Mouse (Mus musculus) embryonic facial prominence, embryonic 11.5 days (tissue): ENCODE measurements around the gene Chgb. TPM values are rescaled to one million over a fixed set of nuclear protein-coding genes. Genes with fewer than 3 reads are reported as not detected.
A peak's percentile ranks its signal among the peaks of the same experiment; 100 is the strongest.

Experiments used
- ATAC-seq: fragments of 200-750 bp; cut with Nextera tagmentation; replicated peaks from 2 replicates; pipeline ENCODE4 v1.8.0; 2017; ENCODE audit warnings: low read depth; ENCODE audit not compliant: insufficient number of reproducible peaks, low FRiP score, low TSS enrichment
- DNase-seq: peaks from one replicate; pipeline ENCODE4 v3.0.0-alpha.2; 2015; ENCODE audit warnings: low spot score
- H3K27ac ChIP-seq: fragments of 300-500 bp; sonication (generic); replicated peaks from 2 replicates; pipeline ENCODE4 v1.5.1; 2014; ENCODE audit warnings: mild to moderate bottlenecking, low read depth, low read length, control low read depth
- H3K27me3 ChIP-seq: fragments of 300-500 bp; sonication (generic); 2 replicates; pipeline ENCODE4 v1.6.1; 2014; ENCODE audit warnings: mild to moderate bottlenecking, low read length, moderate library complexity, mixed read lengths; ENCODE audit not compliant: control insufficient read depth, insufficient read depth
- H3K36me3 ChIP-seq: fragments of 300-500 bp; sonication (generic); replicated peaks from 2 replicates; pipeline ENCODE4 v1.6.1; 2014; ENCODE audit warnings: low read depth, mild to moderate bottlenecking, low read length, moderate library complexity, mixed read lengths; ENCODE audit not compliant: control insufficient read depth, insufficient read depth
- H3K4me1 ChIP-seq: fragments of 300-500 bp; sonication (generic); 2 replicates; pipeline ENCODE4 v1.6.1; 2014; ENCODE audit warnings: low read length, mixed read lengths; ENCODE audit not compliant: control insufficient read depth, insufficient read depth
- H3K4me2 ChIP-seq: fragments of 300-500 bp; sonication (generic); 2 replicates; pipeline ENCODE4 v1.6.1; 2014; ENCODE audit warnings: low read depth, mild to moderate bottlenecking, control low read depth, low read length, moderate library complexity
- H3K4me3 ChIP-seq: fragments of 300-500 bp; sonication (generic); 2 replicates; pipeline ENCODE4 v1.5.1; 2014; ENCODE audit warnings: low read depth, low read length, control low read depth
- H3K9ac ChIP-seq: fragments of 300-500 bp; sonication (generic); replicated peaks from 2 replicates; pipeline ENCODE4 v1.6.1; 2014; ENCODE audit warnings: mild to moderate bottlenecking, control low read depth, low read length
- H3K9me3 ChIP-seq: fragments of 300-500 bp; sonication (generic); replicated peaks from 2 replicates; pipeline ENCODE4 v1.6.1; 2016; ENCODE audit warnings: mild to moderate bottlenecking, low read length, inconsistent platforms, mixed read lengths; ENCODE audit not compliant: control insufficient read depth
- WGBS: fragments of 180-500 bp; shearing (Covaris S2); extraction: QIAGEN DNeasy Blood & Tissue Kit; methylation state at CpG from one replicate; pipeline ENCODE4 v1.1.7; 2014; 5-methylcytosine and 5-hydroxymethylcytosine counted together
- polyA plus RNA-seq: library from polyadenylated mRNA; unstranded; fragments of >200 nt; fragmentation: Nextera tagmentation; extraction: Ambion mirVana; gene quantifications from 2 replicates; pipeline ENCODE4 v1.2.1, GENCODE M21; 2014

Chgb gene
- 3.5 and 4.4 TPM in 2 replicates for polyA plus RNA-seq

DNA sequence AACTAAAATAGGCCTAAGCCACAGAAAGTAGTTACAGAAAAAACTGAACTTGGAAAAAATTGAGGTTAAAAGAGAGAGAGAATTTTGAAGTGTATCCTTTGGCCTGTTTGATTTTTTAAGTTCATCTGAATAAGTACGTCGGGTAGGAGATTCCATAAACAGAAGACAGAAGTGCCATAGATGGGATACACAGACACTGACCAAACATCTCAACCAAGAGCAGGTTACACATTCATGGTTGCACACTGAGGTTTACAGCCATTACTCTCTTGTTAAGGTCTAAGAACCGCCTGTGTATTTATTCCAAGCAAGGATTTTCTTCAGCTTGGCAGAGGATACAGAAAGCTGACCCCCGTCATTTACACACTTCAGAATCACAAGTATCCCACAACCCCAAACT, at the start of gene Chgb:
TSS of gene Chgb (plus strand) at position 301 of the 400 bp plus-strand sequence.
- 6% methylated on average over 4 of the region's 4 CpGs for WGBS
- Histone ChIP-seq H3K4me1 (no peaks in the 10 kb centered on the region), H3K36me3 (no peaks in the 10 kb centered on the region), H3K4me3 (peak within 1 kb of the TSS; percentile 39), H3K9me3 (no peaks in the 10 kb centered on the region), H3K27ac (0 out of 2 replicates have a peak within 1 kb of the TSS, but pooled peaks have one; percentile 2), H3K9ac (no peak within 1 kb of the TSS), H3K27me3 (no peaks in the 10 kb centered on the region), H3K4me2 (peak within 1 kb of the TSS; percentile 86)
- DNase-seq (no peak), ATAC-seq (no peak)

DNA sequence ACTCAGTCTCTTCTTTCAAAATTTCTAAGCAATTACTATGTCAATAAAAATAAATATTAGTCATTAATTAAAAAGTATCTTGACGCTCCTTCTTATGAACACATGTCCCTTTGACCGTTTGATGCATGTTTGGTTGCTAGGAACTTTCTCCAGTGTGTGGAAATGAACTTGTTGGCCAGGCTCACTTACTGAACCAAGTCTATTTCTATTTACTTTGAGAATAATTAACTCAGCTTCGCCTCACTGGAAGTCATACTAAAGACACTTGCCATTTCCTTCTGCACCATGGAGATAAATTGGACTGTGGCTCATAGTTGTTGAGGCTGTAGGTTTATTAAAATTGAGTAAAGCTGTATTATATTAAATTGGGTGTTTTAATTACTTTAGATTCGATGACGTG, 48.1 kb upstream of the Chgb start:
- H3K4me1 ChIP-seq = no peaks in the 10 kb centered on the region
- no peak overlapping the region for H3K4me3 ChIP-seq
- no peak for ATAC-seq
- DNase-seq = no peak
- no peaks in the 10 kb centered on the region for H3K27me3 ChIP-seq
- WGBS = 88% methylated on average over 5 of the region's 5 CpGs
- H3K4me2 ChIP-seq = no peak overlapping the region
- no peaks in the 10 kb centered on the region for H3K36me3 ChIP-seq
- no peaks in the 10 kb centered on the region for H3K9me3 ChIP-seq
- no peak overlapping the region for H3K27ac ChIP-seq
- H3K9ac ChIP-seq = no peak overlapping the region

DNA sequence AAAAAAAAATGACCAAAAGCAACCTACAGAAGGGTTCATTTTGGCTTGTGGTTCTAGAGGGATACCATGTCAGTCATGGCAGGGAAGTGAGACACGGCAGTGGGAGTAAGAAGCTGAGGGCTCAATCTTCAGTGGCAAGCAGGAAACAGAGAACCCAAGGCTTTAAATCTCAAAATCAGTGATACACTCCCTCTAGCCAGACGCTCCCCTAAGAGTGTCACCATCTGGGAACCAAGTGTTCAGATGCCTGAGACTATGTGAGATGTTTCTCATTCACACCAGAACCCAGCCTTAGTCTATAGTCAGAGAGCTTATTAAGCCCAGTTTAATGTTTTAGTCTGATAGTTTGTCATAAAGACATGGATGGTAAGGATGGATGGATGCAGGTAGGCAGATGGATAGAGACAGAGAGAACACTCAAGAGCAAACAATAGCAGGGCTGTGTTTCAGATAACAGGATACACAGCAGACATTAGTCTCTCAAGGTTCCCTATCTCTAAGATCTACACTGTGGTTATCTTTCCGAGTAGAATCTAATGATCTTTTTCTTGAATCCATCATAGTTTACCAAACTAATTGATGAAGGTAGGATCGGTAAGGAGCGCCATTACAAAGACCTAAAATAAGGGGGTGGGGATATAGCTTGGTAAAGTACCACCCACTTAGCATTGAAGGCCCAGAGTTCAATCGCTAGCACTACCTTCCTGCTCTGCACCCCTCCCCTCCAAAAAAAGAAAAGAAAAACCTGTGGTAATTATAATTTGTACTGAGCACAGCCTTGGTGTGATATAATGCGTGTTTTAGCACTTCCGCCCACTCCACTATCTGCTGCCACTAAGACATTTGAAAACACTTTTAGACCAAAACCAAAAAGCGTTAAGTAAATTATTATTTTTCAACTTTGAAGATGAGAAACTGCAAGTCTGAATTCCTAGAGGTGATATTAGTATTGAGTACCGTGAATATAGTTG, 47.2 kb upstream of the Chgb start:
- H3K27ac ChIP-seq = no peak overlapping the region

DNA sequence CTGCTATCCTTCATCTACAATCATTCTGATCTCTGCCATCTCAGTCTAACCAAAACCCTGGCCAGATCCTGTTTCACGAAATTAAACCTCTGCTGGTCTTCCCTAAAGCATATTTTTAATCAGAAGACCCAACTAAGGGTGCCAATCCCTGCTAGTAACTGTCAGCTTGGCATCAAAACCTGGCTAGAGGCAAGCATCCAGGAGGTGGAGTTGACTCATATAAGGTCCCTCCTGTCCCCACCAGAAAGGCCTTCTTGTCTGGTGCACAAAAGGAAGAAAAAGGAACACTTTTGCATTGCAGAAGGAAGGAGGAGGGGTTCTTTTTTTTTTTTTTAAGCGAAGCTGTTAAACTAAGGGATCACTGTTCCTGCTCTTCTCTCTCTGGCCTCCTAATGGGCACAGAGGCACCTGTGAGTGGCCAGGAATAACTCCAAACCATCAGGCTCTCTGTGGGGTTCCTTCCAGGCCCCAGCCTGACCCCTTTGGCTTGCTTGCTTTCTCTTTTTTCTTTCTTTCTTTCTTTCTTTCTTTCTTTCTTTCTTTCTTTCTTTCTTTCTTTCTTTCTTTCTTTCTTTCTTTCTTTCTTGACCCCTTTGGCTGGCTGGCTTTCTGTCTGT, 42.2 kb upstream of the Chgb start:
- Histone ChIP-seq H3K27me3 (no peaks in the 10 kb centered on the region), H3K27ac (no peak overlapping the region), H3K36me3 (no peaks in the 10 kb centered on the region), H3K4me3 (no peak overlapping the region), H3K4me2 (no peak overlapping the region), H3K4me1 (no peaks in the 10 kb centered on the region), H3K9ac (no peak overlapping the region), H3K9me3 (no peaks in the 10 kb centered on the region)
- whole genome bisulfite sequencing = 45% methylated on average over 2 of the region's 2 CpGs
- ATAC-seq (no peak), DNase-seq (no peak)

More for the DNA sequence above, 47.2 kb upstream of the Chgb start:
- Histone ChIP-seq H3K36me3 (no peaks in the 10 kb centered on the region), H3K27me3 (no peaks in the 10 kb centered on the region), H3K4me3 (no peak overlapping the region), H3K9ac (no peak overlapping the region), H3K9me3 (no peaks in the 10 kb centered on the region), H3K4me1 (no peaks in the 10 kb centered on the region), H3K4me2 (no peak overlapping the region)
- no peak for ATAC-seq
- WGBS = 93% methylated on average over 10 of the region's 10 CpGs
- no peak for DNase-seq

DNA sequence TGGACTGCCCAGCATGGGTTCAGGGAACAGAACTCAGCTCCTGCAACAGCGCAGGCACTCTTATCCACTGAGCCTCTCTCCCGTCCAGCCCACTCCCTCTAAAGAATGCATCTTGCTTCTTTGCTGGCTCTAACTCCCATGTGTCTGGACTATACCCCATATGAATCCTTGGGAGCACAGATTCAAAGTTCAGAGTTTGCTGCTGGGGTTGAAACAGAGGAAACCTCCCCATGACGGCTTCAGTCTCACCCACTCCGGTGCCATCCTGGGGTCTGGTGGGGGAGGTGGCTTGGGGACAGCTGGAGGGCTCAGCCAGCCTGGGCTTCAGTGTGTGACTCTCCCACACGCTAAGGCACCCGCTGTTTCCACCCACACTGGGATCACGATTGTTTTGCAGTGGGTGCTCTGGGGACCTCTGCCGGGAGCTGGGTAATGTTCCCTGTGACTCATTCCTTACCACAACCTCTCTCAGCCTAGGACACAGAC, 39.2 kb upstream of the Chgb start:
- no peak for DNase-seq

DNA sequence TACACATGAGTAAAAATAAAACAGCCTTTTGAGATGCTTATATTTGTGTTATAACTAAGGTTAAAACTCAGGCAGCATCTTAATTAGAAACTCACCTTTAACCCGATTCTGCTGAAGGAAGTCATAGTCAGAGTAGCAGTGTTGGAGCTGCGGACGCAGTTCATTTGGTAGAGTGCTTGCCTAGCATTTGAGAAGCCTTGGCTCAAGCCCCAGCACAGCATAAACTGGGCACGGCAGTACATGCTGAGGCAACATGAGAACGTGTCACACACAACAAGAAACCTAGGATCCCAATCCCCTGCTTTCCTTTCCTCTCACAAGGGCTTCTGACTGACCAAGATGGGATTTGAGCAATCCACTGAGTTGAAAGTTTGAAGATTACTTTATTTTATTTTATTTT, 36.2 kb upstream of the Chgb start:
- no peaks in the 10 kb centered on the region for H3K4me1 ChIP-seq
- H3K27me3 ChIP-seq = no peaks in the 10 kb centered on the region
- H3K9ac ChIP-seq = no peak overlapping the region
- 89% methylated on average over 5 of the region's 5 CpGs for WGBS
- no peak overlapping the region for H3K4me3 ChIP-seq
- no peak overlapping the region for H3K27ac ChIP-seq
- H3K36me3 ChIP-seq = no peaks in the 10 kb centered on the region
- ATAC-seq = no peak
- DNase-seq = no peak
- no peaks in the 10 kb centered on the region for H3K9me3 ChIP-seq
- H3K4me2 ChIP-seq = no peak overlapping the region

More for the DNA sequence above, 39.2 kb upstream of the Chgb start:
- no peaks in the 10 kb centered on the region for H3K36me3 ChIP-seq
- peak; percentile 39; the same call in 1 of the 2 replicates for ATAC-seq
- no peak overlapping the region for H3K4me3 ChIP-seq
- H3K27ac ChIP-seq = no peak overlapping the region
- 56% methylated on average over 8 of the region's 8 CpGs for WGBS
- no peaks in the 10 kb centered on the region for H3K9me3 ChIP-seq
- no peak overlapping the region for H3K9ac ChIP-seq
- H3K27me3 ChIP-seq = no peaks in the 10 kb centered on the region
- H3K4me2 ChIP-seq = no peak overlapping the region
- H3K4me1 ChIP-seq = no peaks in the 10 kb centered on the region

DNA sequence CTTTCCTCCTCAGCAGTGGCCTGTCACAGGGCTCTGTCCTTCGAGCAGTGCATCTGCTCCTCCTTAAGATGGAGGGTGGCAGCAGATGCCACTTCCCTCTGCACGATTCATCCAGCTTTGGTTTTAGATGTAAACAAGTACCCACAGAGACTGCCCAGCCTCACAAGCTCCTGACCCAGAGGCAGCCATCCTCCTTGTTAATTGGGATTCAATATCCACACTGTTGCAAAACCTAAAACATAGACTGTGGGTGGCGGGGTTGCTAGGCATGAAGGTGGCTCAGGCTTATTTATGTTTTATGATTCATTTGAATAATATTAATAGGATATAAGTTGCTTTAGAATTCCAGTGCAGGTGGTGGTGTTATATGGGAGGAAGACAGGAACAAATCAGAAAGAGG, 35.0 kb upstream of the Chgb start:
- ATAC-seq (no peak), DNase-seq (no peak)
- Histone ChIP-seq H3K4me2 (no peak overlapping the region), H3K9me3 (no peaks in the 10 kb centered on the region), H3K27me3 (no peaks in the 10 kb centered on the region), H3K4me3 (no peak overlapping the region), H3K27ac (no peak overlapping the region), H3K9ac (no peak overlapping the region), H3K36me3 (no peaks in the 10 kb centered on the region), H3K4me1 (no peaks in the 10 kb centered on the region)
- WGBS = 84% methylated on average over 3 of the region's 3 CpGs

DNA sequence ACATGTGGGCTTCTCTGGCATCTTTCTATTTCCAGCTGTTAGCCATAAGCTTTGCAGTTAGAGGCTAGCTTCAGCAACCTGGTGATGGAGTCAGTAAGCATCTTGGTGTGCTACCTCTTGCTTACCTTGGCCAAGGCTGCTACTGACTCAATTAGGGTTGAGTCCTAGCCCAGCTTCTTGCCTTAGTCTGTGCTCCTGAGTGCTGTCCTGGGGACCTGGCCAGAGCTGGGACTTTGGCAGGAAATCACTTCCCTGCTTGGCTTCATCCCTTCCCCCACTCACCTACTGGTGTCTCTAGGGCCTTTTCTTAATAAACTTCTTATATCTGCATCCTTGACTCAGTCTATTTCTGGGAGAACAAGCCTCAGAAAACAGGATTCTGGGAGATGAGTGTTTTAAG, 30.4 kb upstream of the Chgb start:
- Histone ChIP-seq H3K9ac (no peak overlapping the region), H3K4me1 (no peaks in the 10 kb centered on the region), H3K36me3 (no peaks in the 10 kb centered on the region), H3K27ac (no peak overlapping the region), H3K9me3 (no peaks in the 10 kb centered on the region), H3K27me3 (no peaks in the 10 kb centered on the region), H3K4me2 (no peak overlapping the region), H3K4me3 (no peak overlapping the region)
- no peak for DNase-seq
- ATAC-seq = no peak
